Mouse (Mus musculus) liver, embryonic 13.5 days (tissue): ENCODE results near the gene F11r. TPM values are rescaled to one million over a fixed set of nuclear protein-coding genes. Genes with fewer than 3 reads are reported as not detected.

ENCODE experiments used
- ATAC-seq: fragments of 200-750 bp; cut with Nextera tagmentation; 2 replicates; pipeline ENCODE4 v1.8.0; 2017; ENCODE audit warnings: low read depth, mild to moderate bottlenecking, moderate number of reproducible peaks, moderate library complexity
- DNase-seq: peaks from one replicate; pipeline ENCODE4 v3.0.0; 2022
- H3K27ac ChIP-seq: fragments of 300-500 bp; sonication (generic); 2 replicates; pipeline ENCODE4 v1.5.1; 2015; ENCODE audit warnings: moderate library complexity, mild to moderate bottlenecking, inconsistent platforms
- H3K27me3 ChIP-seq: fragments of 300-500 bp; sonication (generic); 2 replicates; pipeline ENCODE4 v1.6.1; 2015; ENCODE audit warnings: mild to moderate bottlenecking, inconsistent platforms
- H3K36me3 ChIP-seq: fragments of 300-500 bp; sonication (generic); 2 replicates; pipeline ENCODE4 v1.6.1; 2015; ENCODE audit warnings: mild to moderate bottlenecking, inconsistent platforms
- H3K4me1 ChIP-seq: fragments of 300-500 bp; sonication (generic); replicated peaks from 2 replicates; pipeline ENCODE4 v1.6.1; 2015; ENCODE audit warnings: inconsistent platforms
- H3K4me2 ChIP-seq: fragments of 300-500 bp; sonication (generic); 2 replicates; pipeline ENCODE4 v1.6.1; 2015; ENCODE audit warnings: inconsistent platforms, mild to moderate bottlenecking, moderate library complexity
- H3K4me3 ChIP-seq: fragments of 300-500 bp; sonication (generic); replicated peaks from 2 replicates; pipeline ENCODE4 v1.5.1; 2015; ENCODE audit warnings: mild to moderate bottlenecking, inconsistent platforms
- H3K9ac ChIP-seq: fragments of 300-500 bp; sonication (generic); 2 replicates; pipeline ENCODE4 v1.6.1; 2015; ENCODE audit warnings: mild to moderate bottlenecking, inconsistent platforms
- H3K9me3 ChIP-seq: fragments of 300-500 bp; sonication (generic); replicated peaks from 2 replicates; pipeline ENCODE4 v1.6.1; 2016; ENCODE audit warnings: inconsistent platforms
- WGBS: fragments of 180-500 bp; shearing (Covaris S2); methylation state at CpG from one replicate; pipeline ENCODE4 v1.1.7; 2015; ENCODE audit not compliant: insufficient replicate concordance; 5-methylcytosine and 5-hydroxymethylcytosine counted together
- polyA plus RNA-seq: library from polyadenylated mRNA; unstranded; fragments of >200 nt; fragmentation: Nextera tagmentation; extraction: Ambion mirVana; gene quantifications from 2 replicates; pipeline ENCODE4 v1.2.1, GENCODE M21; 2015

F11r gene
- polyA plus RNA-seq, 1 experiment from 2014 or later = 20.6 TPM

- H3K27me3 ChIP-seq = peaks cover 10% of the 10 kb centered on the region
- no peak for ATAC-seq
- WGBS = 71% methylated on average over 8 of the region's 8 CpGs
- H3K9me3 ChIP-seq = no peaks in the 10 kb centered on the region
- H3K9ac ChIP-seq = no peak overlapping the region
- 0 out of 2 replicates have a peak overlapping the region, but pooled peaks have one; percentile 96 for H3K4me3 ChIP-seq
- H3K4me1 ChIP-seq = peaks cover 27% of the 10 kb centered on the region
- no peak overlapping the region for H3K4me2 ChIP-seq
- no peak overlapping the region for H3K27ac ChIP-seq
- peaks cover 35% of the 10 kb centered on the region for H3K36me3 ChIP-seq
- DNase-seq = no peak
Measured at GRCm38 (mm10) chr1:171413608-171414007, 23.7 kb upstream of the F11r start.

- DNase-seq (no peak), ATAC-seq (no peak)
- H3K36me3 ChIP-seq = peaks cover 51% of the 10 kb centered on the region
Measured at GRCm38 (mm10) chr1:171418660-171419059, 18.7 kb upstream of the F11r start, which contains the start of gene Tstd1. Gene Tstd1, plus strand, starts transcription at chr1:171418872.

GRCm38 (mm10) chr1:171419291-171419882 lies 17.9 kb upstream of the F11r start:
- Histone ChIP-seq H3K4me3 (no peak overlapping the region), H3K9me3 (no peaks in the 10 kb centered on the region), H3K4me1 (peaks cover 6% of the 10 kb centered on the region), H3K9ac (no peak overlapping the region), H3K27ac (no peak overlapping the region), H3K27me3 (no peaks in the 10 kb centered on the region), H3K36me3 (peaks cover 51% of the 10 kb centered on the region), H3K4me2 (no peak overlapping the region)
- no peak for DNase-seq
- 76% methylated on average over 12 of the region's 12 CpGs for WGBS
- ATAC-seq = no peak

More at GRCm38 (mm10) chr1:171418660-171419059, 18.7 kb upstream of the F11r start, which contains the start of gene Tstd1:
- H3K27me3 ChIP-seq = no peaks in the 10 kb centered on the region
- no peak within 1 kb of the TSS for H3K4me3 ChIP-seq
- peaks cover 13% of the 10 kb centered on the region for H3K4me1 ChIP-seq
- no peak within 1 kb of the TSS for H3K27ac ChIP-seq
- H3K4me2 ChIP-seq = no peak within 1 kb of the TSS
- 88% methylated on average over 5 of the region's 5 CpGs for WGBS
- no peaks in the 10 kb centered on the region for H3K9me3 ChIP-seq
- H3K9ac ChIP-seq = no peak within 1 kb of the TSS

- Histone ChIP-seq H3K36me3 (peaks cover 51% of the 10 kb centered on the region), H3K9ac (no peak overlapping the region), H3K4me2 (no peak overlapping the region), H3K27me3 (no peaks in the 10 kb centered on the region), H3K9me3 (no peaks in the 10 kb centered on the region), H3K4me3 (no peak overlapping the region), H3K4me1 (peaks cover 5% of the 10 kb centered on the region), H3K27ac (no peak overlapping the region)
- ATAC-seq (no peak), DNase-seq (no peak)
- WGBS = 84% methylated on average over 5 of the region's 5 CpGs
Measured at GRCm38 (mm10) chr1:171419905-171420304, 17.4 kb upstream of the F11r start.

GRCm38 (mm10) chr1:171422504-171423095 lies 14.7 kb upstream of the F11r start:
- DNase-seq (no peak), ATAC-seq (no peak)
- no peak overlapping the region for H3K4me3 ChIP-seq
- no peak overlapping the region for H3K4me2 ChIP-seq
- no peaks in the 10 kb centered on the region for H3K9me3 ChIP-seq
- peaks cover 10% of the 10 kb centered on the region for H3K4me1 ChIP-seq
- peaks cover 26% of the 10 kb centered on the region for H3K36me3 ChIP-seq
- no peak overlapping the region for H3K27ac ChIP-seq
- WGBS = 64% methylated on average over 8 of the region's 8 CpGs
- no peak overlapping the region for H3K9ac ChIP-seq
- no peaks in the 10 kb centered on the region for H3K27me3 ChIP-seq

GRCm38 (mm10) chr1:171424638-171425037 lies 12.7 kb upstream of the F11r start:
- H3K4me1 ChIP-seq = peaks cover 10% of the 10 kb centered on the region
- 58% methylated on average over 5 of the region's 5 CpGs for WGBS
- H3K27me3 ChIP-seq = no peaks in the 10 kb centered on the region
- DNase-seq = no peak
- no peak for ATAC-seq
- H3K4me3 ChIP-seq = no peak overlapping the region
- peaks cover 6% of the 10 kb centered on the region for H3K36me3 ChIP-seq
- H3K9me3 ChIP-seq = no peaks in the 10 kb centered on the region
- 0 out of 2 replicates have a peak overlapping the region, but pooled peaks have one; percentile 8 for H3K4me2 ChIP-seq
- H3K27ac ChIP-seq = no peak overlapping the region
- H3K9ac ChIP-seq = no peak overlapping the region

DNA sequence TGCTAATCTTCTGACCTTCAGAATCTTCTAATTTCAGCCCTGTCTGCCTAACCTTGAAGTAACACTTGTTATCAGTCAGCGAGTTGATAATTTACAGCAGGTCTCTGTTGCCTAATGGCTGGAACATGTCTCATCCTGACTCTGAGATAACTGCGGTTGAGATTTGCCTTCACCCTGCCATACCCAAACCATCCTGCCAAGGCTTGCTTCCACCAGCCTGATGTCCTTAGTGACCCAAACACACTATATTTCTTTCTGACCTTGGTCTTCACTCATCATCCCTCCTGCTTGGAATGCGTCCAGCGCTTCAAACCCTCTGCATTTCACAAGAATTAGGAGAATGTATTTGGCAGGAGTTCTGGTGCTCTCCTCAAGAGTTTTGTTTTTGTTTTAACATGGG lies 12.2 kb upstream of the F11r start:
- DNase-seq (no peak), ATAC-seq (no peak)
- H3K36me3 ChIP-seq = peaks cover under 1% of the 10 kb centered on the region; the same call in 1 of the 2 replicates
- no peak overlapping the region for H3K4me3 ChIP-seq
- H3K9me3 ChIP-seq = no peaks in the 10 kb centered on the region
- H3K4me1 ChIP-seq = peaks cover 10% of the 10 kb centered on the region
- no peaks in the 10 kb centered on the region for H3K27me3 ChIP-seq
- 0 out of 2 replicates have a peak overlapping the region, but pooled peaks have one; percentile 8 for H3K4me2 ChIP-seq
- no peak overlapping the region for H3K27ac ChIP-seq
- WGBS = 59% methylated on average over 4 of the region's 4 CpGs
- H3K9ac ChIP-seq = no peak overlapping the region

DNA sequence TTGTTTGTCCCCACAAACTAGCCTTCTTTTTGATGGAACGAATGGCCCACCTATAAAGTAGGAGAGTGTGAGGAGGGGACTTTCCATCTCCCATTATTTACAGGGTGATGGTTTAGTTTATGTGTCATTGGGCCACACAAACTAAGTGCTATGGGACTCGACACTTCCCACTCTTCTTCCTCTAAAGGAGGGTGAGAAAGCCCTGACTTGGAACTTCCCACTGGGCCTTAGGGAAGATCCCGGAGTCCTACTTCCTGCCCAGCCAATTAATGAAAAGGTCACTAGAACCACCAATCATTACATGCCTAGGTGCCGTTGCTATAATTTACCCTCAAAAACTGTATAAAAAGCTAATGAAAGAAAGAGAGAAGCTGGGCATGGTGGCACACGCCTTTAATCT lies 5.2 kb upstream of the F11r start:
- H3K4me3 ChIP-seq = no peak overlapping the region
- DNase-seq (no peak), ATAC-seq (no peak)
- no peak overlapping the region for H3K9ac ChIP-seq
- H3K36me3 ChIP-seq = no peaks in the 10 kb centered on the region
- H3K27ac ChIP-seq = no peak overlapping the region
- H3K4me1 ChIP-seq = peaks cover 2% of the 10 kb centered on the region; the same call in 1 of the 2 replicates
- 57% methylated on average over 5 of the region's 5 CpGs for WGBS
- H3K27me3 ChIP-seq = peaks cover 14% of the 10 kb centered on the region
- no peaks in the 10 kb centered on the region for H3K9me3 ChIP-seq
- no peak overlapping the region for H3K4me2 ChIP-seq

DNA sequence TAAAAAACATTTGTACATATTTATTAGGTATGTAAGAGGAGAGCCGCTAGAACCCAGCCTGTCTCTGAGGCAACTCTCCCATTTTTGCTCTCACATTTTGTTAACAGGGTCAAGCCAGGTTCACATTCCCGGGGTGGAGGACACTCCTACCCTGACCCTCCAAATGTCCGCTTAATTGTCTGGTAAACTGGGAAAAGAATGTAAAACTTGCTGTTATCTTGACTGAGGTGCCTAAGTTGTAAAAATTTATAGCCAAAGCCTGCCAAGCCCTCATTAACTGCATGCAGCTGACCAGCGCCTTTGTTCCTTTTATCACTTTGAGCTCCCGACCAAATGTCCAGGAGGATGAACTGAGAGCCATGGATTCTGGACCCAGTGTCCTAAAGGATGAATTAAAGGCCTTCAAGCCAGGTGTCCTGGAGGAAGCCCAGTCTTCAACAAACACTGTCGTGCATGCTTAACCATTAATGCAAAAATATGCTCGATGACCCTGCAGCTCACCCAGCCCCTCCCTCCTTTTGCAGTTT lies 2.0 kb upstream of the F11r start:
- H3K36me3 ChIP-seq = no peaks in the 10 kb centered on the region
- H3K4me1 ChIP-seq = peaks cover 25% of the 10 kb centered on the region
- no peak for DNase-seq
- H3K4me2 ChIP-seq = no peak overlapping the region
- no peak overlapping the region for H3K9ac ChIP-seq
- peaks cover 44% of the 10 kb centered on the region for H3K27me3 ChIP-seq
- no peaks in the 10 kb centered on the region for H3K9me3 ChIP-seq
- H3K4me3 ChIP-seq = no peak overlapping the region
- WGBS = 48% methylated on average over 7 of the region's 7 CpGs
- ATAC-seq = no peak
- no peak overlapping the region for H3K27ac ChIP-seq

GRCm38 (mm10) chr1:171435974-171436373 lies 1.4 kb upstream of the F11r start:
- Histone ChIP-seq H3K4me2 (no peak overlapping the region), H3K27me3 (peaks cover 48% of the 10 kb centered on the region), H3K4me1 (peaks cover 31% of the 10 kb centered on the region), H3K36me3 (no peaks in the 10 kb centered on the region), H3K9me3 (no peaks in the 10 kb centered on the region), H3K27ac (no peak overlapping the region), H3K4me3 (no peak overlapping the region), H3K9ac (no peak overlapping the region)
- DNase-seq = no peak
- ATAC-seq = no peak
- WGBS = 49% methylated on average over 1 of the region's 1 CpGs

GRCm38 (mm10) chr1:171438014-171438670 lies 807 bp downstream of the F11r start:
- peak overlapping the region; percentile 63 for H3K4me2 ChIP-seq

More at GRCm38 (mm10) chr1:171438014-171438670, 807 bp downstream of the F11r start:
- Histone ChIP-seq H3K9ac (peak overlapping the region; percentile 59), H3K36me3 (no peaks in the 10 kb centered on the region), H3K27ac (peak overlapping the region; percentile 55), H3K9me3 (no peaks in the 10 kb centered on the region), H3K4me3 (peak overlapping the region; percentile 60), H3K27me3 (peaks cover 48% of the 10 kb centered on the region), H3K4me1 (peaks cover 50% of the 10 kb centered on the region)
- ATAC-seq (no peak), DNase-seq (no peak)
- 4% methylated on average over 18 of the region's 18 CpGs for WGBS
